Mouse (Mus musculus): ENCODE data around the gene Olfr391-ps. TPM values are rescaled to one million over a fixed set of nuclear protein-coding genes. Genes with fewer than 3 reads are reported as not detected.

Gene Olfr391-ps
- total RNA-seq (2021) = not detected in 2 replicates
- long read RNA-seq = 0 reads

DNA sequence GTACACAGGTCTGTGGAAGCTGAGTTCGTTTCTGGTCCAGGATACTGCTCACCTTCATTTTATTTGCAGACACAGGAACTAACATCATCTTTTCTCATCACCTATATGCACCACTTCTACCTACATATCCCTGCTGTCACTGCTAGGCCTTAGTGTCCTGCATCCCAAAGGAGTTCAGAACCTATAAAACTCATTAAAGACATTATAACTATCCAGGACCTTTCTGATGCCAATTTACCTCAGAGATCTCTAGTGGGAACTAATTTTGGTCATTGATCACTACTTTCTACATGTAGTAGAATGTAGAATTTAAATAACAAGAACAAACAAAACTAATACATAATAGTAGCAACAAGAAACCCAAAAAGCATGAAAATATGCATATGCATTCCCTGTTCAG is at the start of gene Olfr391-ps:
Gene Olfr391-ps (minus strand): TSS at position 101 of the 400 bp plus-strand sequence.
- no peak for DNase-seq

GRCm38 (mm10) chr11:73851354-73851753 is 48.5 kb upstream of the Olfr391-ps start, which contains the start of gene Olfr393:
Gene Olfr393, minus strand, starts transcription at chr11:73851454.
- no peak for DNase-seq

- no peak for DNase-seq
Measured at GRCm38 (mm10) chr11:73816949-73817348, 14.1 kb upstream of the Olfr391-ps start, which contains the start of gene Olfr392. Gene Olfr392, minus strand, starts transcription at chr11:73817049.

- DNase-seq = no peak
Measured at GRCm38 (mm10) chr11:73782664-73783063, 20.2 kb downstream of the Olfr391-ps start, which contains the start of gene Olfr390. Gene Olfr390, plus strand, starts transcription at chr11:73782964.

- DNase-seq = no peak
Measured at GRCm38 (mm10) chr11:73780613-73781012, 22.2 kb downstream of the Olfr391-ps start, which contains the start of gene Olfr389. Gene Olfr389, minus strand, starts transcription at chr11:73780713.

- no peak for DNase-seq
Measured at GRCm38 (mm10) chr11:73759115-73759514, 43.7 kb downstream of the Olfr391-ps start.

Other genes with a start within 250 kb of the Olfr391-ps start
- gene Olfr385, start 210.0 kb downstream of the Olfr391-ps start, total RNA-seq (2021) = not detected in 2 replicates
- gene Olfr384, start 204.5 kb downstream of the Olfr391-ps start, total RNA-seq (2021) = not detected in 2 replicates
- not detected in 2 replicates for gene Zfp735, start 114.3 kb downstream of the Olfr391-ps start, total RNA-seq (2021)
- gene Olfr389, start 22.3 kb downstream of the Olfr391-ps start, total RNA-seq (2021) = not detected in 2 replicates
- gene Olfr390, start 20.1 kb downstream of the Olfr391-ps start, total RNA-seq (2021) = not detected in 2 replicates
- not detected in 2 replicates for gene Olfr392, start 14.0 kb upstream of the Olfr391-ps start, total RNA-seq (2021)
- gene Olfr393, start 48.4 kb upstream of the Olfr391-ps start, total RNA-seq (2021) = not detected in 2 replicates
- not detected in 2 replicates for gene Olfr394, start 87.7 kb upstream of the Olfr391-ps start, total RNA-seq (2021)
- gene Olfr395, start 106.2 kb upstream of the Olfr391-ps start, total RNA-seq (2021) = not detected in 2 replicates
- not detected in 2 replicates for gene Olfr23, start 133.6 kb upstream of the Olfr391-ps start, total RNA-seq (2021)
- gene Olfr397, start 157.8 kb upstream of the Olfr391-ps start, total RNA-seq (2021) = not detected in 2 replicates
- not detected in 2 replicates for gene Olfr398, start 187.4 kb upstream of the Olfr391-ps start, total RNA-seq (2021)

Measured in adrenal gland, postnatal 25 days (tissue).